Mouse (Mus musculus) left cerebral cortex, postnatal 14 days (tissue): ENCODE data around the gene Mchr1. TPM values are rescaled to one million over a fixed set of nuclear protein-coding genes. Genes with fewer than 3 reads are reported as not detected.

Experiments
- DNase-seq, 2 experiments: peaks; one replicate each; pipeline ENCODE4 v3.0.0; 2021 to 2022; ENCODE audit warnings: low spot score in 2 of 2, mixed read lengths in 1 of 2
- intact Hi-C: fragments of 180-260 bp; cut with DNase I; formaldehyde crosslinking; loops from one replicate; pipeline ENCODE4 v1.15.1; 2025
- total RNA-seq, 2 experiments: library from RNA; stranded (reverse); gene quantifications; 2 replicates each; pipeline ENCODE4 v1.2.3; 2021

Gene Mchr1
- total RNA-seq, 2 experiments from 2014 or later, result 20.9 to 21.0 TPM

GRCm38 (mm10) chr15:81258296-81258695 is 23.0 kb downstream of the Mchr1 start:
- intact Hi-C loops, result no loop called here
- no peak for DNase-seq

- no peak for DNase-seq
- intact Hi-C loops, result no loop called here
Measured at GRCm38 (mm10) chr15:81259304-81259703, 24.0 kb downstream of the Mchr1 start.

- DNase-seq, result no peak
- intact Hi-C loops, result no loop called here
Measured at GRCm38 (mm10) chr15:81260208-81260607, 24.9 kb downstream of the Mchr1 start.

GRCm38 (mm10) chr15:81264392-81265095 is 29.2 kb downstream of the Mchr1 start:
- intact Hi-C loops, result no loop called here
- DNase-seq, result peak; percentile 49 to 64

- intact Hi-C loops, result no loop called here
Measured at GRCm38 (mm10) chr15:81267416-81267815, 32.1 kb downstream of the Mchr1 start.

GRCm38 (mm10) chr15:81272305-81273053 is 37.2 kb downstream of the Mchr1 start:
- peak; percentile 34 to 74 for DNase-seq
- intact Hi-C loops, result no loop called here

More at GRCm38 (mm10) chr15:81267416-81267815, 32.1 kb downstream of the Mchr1 start:
- peak in 1 of 2 experiments; percentile 34 for DNase-seq

- intact Hi-C loops, result no loop called here
- no peak for DNase-seq
Measured at GRCm38 (mm10) chr15:81273361-81273760, 38.1 kb downstream of the Mchr1 start.

GRCm38 (mm10) chr15:81277928-81278327 is 42.6 kb downstream of the Mchr1 start:
- intact Hi-C loops, result no loop called here

GRCm38 (mm10) chr15:81278699-81279098 is 43.4 kb downstream of the Mchr1 start:
- intact Hi-C loops, result no loop called here
- DNase-seq, result no peak

More at GRCm38 (mm10) chr15:81277928-81278327, 42.6 kb downstream of the Mchr1 start:
- no peak for DNase-seq

- intact Hi-C loops, result loop anchor here (10.0 kb wide), 1 partner anchor 259 kb away; no protein-coding TSS in a partner anchor
- no peak for DNase-seq
Measured at GRCm38 (mm10) chr15:81284121-81284734, 48.9 kb downstream of the Mchr1 start.

Other genes with a start within 250 kb of the Mchr1 start
- 10 to 100 TPM; 58.0 to 66.8 TPM for gene Mrtfa, start 44.7 kb upstream of the Mchr1 start, total RNA-seq
- gene Slc25a17, start 125.3 kb downstream of the Mchr1 start, total RNA-seq, result 10 to 100 TPM; 48.7 to 51.0 TPM
- 100 to 1,000 TPM; 149 to 161 TPM for gene St13, start 164.6 kb downstream of the Mchr1 start, total RNA-seq
- 10 to 100 TPM; 11.7 to 15.2 TPM for gene Xpnpep3, start 164.6 kb downstream of the Mchr1 start, total RNA-seq
- gene Dnajb7, start 172.8 kb downstream of the Mchr1 start, total RNA-seq, result not detected
- gene Rbx1, start 230.8 kb downstream of the Mchr1 start, total RNA-seq, result 100 to 1,000 TPM; 128 to 139 TPM